Mouse (Mus musculus) heart, postnatal 4 days (tissue): ENCODE measurements around the gene Ptov1. TPM values are rescaled to one million over a fixed set of nuclear protein-coding genes. Genes with fewer than 3 reads are reported as not detected.
A peak's percentile ranks its signal among the peaks of the same experiment; 100 is the strongest.

Experiments
- DNase-seq: peaks from one replicate; pipeline ENCODE4 v3.0.0; 2021
- total RNA-seq, 2 experiments: library from RNA; stranded (reverse); gene quantifications; 2 replicates each; pipeline ENCODE4 v1.2.3; 2021

Ptov1 gene
- total RNA-seq, 2 experiments from 2014 or later = 237 to 248 TPM

DNA sequence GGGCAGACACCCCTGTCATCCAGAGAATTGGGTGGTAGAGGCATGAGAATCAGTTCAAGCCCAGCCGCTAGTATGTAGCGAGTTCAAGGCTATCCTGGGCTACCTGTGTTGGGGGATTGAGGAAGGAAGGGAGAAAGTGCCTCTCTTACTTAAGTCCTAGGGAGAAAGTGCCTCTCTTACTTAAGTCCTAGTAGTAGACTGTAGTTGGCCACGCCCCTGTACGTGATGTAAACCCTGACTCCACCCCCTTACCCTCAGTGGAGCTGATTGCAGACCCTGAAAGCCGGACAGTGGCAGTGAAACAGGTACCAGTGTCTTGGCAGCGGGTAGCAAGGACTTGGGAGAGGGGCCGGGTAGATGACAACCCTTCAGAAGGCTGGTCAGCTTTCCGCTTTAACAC, 11.7 kb downstream of the Ptov1 start:
- DNase-seq = no peak

DNA sequence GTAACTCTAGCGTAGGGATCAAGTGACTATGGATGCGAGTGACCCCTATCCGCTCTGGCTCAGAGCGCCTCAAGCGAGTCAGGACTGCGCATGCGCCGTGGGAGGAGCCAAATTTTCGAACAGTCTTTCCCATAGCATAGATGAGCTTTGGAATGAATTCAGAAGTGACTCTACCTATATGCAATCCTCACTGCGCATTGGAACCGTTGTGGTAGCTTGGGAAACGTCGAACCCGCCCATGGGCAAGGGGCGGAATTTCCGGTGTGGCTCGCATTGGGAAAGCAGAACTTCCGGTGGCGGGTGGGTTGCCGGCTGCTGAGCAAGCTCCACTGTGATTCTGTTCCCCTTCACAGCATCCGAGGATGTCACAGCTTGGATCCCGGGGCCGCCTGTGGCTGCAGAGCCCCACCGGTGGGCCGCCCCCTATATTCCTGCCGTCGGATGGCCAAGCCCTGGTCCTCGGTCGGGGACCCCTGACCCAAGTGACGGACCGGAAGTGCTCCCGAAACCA, 12.5 kb downstream of the Ptov1 start, which contains the start of gene Pnkp:
Gene Pnkp, plus strand, starts transcription at position 98 of the 511 bp plus-strand sequence.
- DNase-seq = peak; percentile 87

- no peak for DNase-seq
Measured at GRCm38 (mm10) chr7:44856265-44856916, 13.2 kb downstream of the Ptov1 start.

GRCm38 (mm10) chr7:44855036-44855435, 14.6 kb downstream of the Ptov1 start:
- DNase-seq = no peak

- DNase-seq = peak; percentile 88
Measured at GRCm38 (mm10) chr7:44854356-44855031, 15.1 kb downstream of the Ptov1 start.

GRCm38 (mm10) chr7:44853596-44854355, 15.8 kb downstream of the Ptov1 start:
- peak; percentile 32 for DNase-seq

- no peak for DNase-seq
Measured at GRCm38 (mm10) chr7:44853065-44853464, 16.5 kb downstream of the Ptov1 start.

DNA sequence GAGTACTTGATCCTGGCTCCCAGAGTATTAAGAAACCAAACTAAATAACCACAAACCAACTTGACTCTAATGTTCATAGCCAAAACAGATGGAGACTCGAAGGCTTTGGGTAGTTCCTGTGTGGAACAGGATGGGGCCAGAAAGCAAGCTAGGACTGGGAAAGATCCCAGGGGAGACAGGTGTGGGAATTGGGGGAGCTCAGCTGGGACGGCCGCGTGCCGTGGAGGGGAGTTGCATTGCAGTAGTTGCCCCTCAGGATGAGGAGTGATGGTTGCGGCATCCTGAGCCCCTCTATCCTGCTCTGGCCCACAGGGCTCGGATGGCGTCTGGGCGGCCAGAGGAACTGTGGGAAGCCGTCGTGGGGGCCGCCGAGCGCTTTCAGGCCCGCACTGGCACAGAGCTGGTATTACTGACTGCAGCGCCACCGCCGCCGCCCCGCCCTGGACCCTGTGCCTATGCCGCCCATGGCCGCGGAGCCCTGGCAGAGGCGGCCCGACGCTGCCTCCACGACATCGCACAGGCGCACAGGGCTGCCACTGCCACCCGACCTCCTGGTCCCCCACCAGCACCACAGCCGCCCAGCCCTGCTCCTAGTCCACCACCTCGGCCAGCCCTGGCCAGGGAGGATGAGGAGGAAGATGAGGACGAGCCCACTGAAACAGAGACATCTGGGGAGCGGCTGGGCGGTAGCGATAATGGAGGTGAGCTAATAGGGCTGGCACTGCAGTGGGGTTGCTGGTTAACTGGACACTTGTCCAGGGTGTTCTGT, 17.1 kb downstream of the Ptov1 start:
- no peak for DNase-seq

GRCm38 (mm10) chr7:44851625-44852234, 17.9 kb downstream of the Ptov1 start:
- DNase-seq = no peak

DNA sequence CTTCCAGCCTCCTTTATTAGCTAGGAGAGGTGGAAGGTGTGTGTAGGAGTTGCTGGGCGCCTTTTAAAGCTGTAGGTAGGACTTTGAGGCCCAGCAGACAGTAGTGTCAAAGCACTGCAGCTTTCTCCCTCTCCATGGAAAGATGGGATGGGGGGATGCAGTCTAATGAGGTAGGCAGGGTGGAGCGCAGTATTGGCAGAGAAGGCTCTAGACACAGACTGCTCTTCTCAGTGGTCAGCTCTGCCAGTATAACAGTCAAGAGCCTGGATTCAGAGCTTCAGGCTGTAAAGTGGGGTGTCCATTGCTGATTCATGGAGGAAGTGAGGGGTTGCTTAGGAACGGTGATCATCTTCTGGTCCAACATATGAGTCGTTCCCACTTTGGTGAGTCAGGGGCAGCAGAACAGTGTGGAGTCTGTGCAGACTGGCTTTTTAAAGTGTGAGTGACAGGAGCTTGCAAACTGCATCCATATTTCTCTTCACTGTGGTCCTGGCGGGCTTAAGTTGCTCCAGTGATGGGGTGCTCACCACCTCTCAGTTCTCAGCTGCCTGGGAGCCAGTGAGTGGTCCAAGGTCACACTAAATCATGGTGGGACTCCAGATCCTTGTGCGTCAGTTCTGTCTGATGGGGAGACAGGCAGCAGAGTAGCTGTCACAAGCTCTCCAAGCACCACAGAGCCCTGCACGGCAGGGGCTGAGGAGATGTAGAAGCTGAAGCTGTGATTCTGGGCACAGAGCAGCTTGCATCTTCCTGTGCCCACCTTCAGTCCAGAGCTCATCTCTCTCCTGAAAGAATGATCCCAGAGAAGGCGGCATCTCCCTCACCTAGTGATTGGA, 18.6 kb downstream of the Ptov1 start:
- DNase-seq = no peak

- DNase-seq = peak; percentile 82
Measured at GRCm38 (mm10) chr7:44850146-44850545, 19.4 kb downstream of the Ptov1 start.

- peak; percentile 93 for DNase-seq
Measured at GRCm38 (mm10) chr7:44849416-44850111, 20.0 kb downstream of the Ptov1 start.

DNA sequence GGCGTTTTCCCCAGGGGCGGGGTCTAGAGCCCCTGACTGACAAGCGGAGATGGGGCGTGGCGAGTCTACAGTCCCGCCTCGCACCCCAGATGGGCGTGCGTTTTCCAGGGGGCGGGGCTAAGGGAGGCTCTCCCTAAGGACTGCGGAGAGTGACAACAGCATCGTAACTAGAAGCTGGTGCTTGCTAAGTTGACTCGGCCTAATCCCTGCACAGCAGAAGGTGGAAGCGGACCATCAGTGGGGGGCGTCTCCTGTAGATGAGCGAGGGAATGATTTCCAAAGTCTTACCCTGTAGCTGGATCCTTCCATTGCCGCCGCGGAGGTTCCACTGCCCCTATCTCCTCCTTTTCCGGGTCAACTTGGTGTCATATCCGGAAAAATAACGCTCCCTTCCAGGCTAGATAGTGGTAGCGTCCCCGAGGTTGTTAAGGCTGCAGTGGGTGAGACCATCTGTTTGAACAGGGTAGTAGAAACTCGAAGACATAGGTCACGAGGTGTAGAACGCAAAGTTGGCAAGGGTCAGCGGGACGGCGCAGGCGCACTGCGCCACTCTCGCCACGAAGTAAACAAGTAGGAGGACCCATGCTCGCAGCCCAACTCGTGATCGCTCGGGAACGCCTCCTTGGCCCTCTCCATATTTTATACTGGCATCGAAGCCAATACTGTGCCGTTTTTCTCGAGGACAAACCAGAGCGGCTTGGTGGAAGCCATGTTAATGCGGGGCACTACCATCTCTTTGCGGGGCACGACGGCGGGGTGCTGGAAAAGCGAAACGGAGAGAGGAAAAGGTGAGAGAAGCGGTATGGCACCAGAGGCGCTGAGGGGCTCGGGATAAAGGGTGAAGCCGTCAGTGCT, 20.8 kb downstream of the Ptov1 start, which contains the start of the genes Akt1s1 and Tbc1d17:
Gene Akt1s1, plus strand, starts transcription at position 431 of the 855 bp plus-strand sequence.
Gene Tbc1d17, minus strand, starts transcription at position 519 of the 855 bp plus-strand sequence.
- peak; percentile 99 for DNase-seq

DNA sequence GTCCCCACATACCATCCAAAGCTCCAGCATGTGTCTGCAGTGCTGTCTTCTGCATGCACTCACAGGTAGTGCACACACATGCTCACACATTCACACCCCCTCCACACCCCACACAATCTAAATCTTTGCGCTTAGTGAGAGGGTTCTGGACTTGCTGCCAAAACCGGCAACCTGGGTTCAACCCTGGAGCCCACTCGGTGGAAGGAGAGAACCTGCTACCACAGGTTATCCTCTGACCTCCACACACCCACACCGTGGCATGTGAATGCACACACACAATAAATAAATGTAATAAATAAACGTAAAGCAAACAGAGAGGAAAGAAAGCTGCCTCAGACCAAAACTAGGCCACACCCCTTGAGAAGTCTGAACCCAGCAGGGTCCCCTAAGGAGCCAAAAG, 21.8 kb downstream of the Ptov1 start:
- no peak for DNase-seq

DNA sequence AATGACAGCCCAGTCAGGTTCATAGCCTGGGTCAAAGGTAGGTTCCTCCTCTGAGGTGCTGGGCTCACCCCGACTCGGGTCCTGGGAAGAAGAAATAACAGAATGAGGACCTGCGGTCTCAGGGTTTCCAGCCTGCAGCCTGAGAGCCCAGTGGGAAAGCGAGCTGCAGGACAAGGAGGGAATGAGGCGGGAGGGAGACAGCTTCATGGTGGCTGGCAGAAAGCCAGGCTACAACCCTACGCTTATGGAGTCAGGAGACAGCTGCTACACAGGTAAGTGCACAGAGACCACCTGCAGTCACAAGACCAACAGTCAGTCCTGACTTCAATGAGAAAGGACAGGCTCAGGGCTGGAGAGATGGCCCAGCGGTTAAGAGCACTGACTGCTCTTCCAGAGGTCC, 22.8 kb downstream of the Ptov1 start:
- DNase-seq = no peak

- DNase-seq = no peak
Measured at GRCm38 (mm10) chr7:44845006-44845405, 24.6 kb downstream of the Ptov1 start.

DNA sequence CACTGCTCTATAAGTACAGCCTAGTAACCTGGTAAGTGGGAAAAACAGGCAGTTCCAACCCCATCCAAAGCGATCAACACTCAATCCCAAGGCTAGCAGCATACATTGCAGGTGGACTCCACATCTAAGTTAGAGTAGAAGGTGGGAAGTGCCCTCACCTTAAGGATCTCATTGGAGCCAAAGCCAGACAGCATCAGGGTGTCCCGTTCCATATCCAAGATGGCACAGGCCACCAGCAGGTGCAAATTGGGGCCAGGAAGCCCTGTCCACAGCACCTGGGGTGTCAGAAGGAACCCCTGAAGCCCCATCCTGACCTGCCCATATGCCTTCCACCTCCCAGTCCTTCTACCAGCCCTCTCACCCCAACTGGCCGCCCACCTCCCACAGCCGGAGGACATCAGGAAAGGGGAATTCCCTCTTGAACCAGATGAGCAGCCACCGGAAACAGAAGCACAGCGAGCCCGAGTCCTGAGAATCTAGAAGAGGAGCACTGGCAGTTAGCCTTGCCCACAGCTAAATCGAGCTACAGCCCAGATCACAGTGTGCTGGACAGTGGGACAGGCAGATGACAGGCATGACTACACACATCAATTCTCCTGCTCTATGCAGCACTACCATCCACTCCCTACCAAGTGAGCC, 27.6 kb downstream of the Ptov1 start:
- DNase-seq = no peak

GRCm38 (mm10) chr7:44840426-44840825, 29.2 kb downstream of the Ptov1 start:
- DNase-seq = no peak
